Mouse (Mus musculus): ENCODE data around the gene Dnaja3.

The Dnaja3 gene

GRCm38 (mm10) chr16:4602766-4603452, 36.9 kb upstream of the Dnaja3 start:
- TF ChIP-seq GATA4 (IDR thresholded peaks at IDR 0.05; ENCODE audit: insufficient replicate concordance, low read length) = no peak

- TF ChIP-seq GATA4 (IDR thresholded peaks at IDR 0.05; ENCODE audit: insufficient replicate concordance, low read length) = no peak
Measured at GRCm38 (mm10) chr16:4603453-4603837, 36.3 kb upstream of the Dnaja3 start.

DNA sequence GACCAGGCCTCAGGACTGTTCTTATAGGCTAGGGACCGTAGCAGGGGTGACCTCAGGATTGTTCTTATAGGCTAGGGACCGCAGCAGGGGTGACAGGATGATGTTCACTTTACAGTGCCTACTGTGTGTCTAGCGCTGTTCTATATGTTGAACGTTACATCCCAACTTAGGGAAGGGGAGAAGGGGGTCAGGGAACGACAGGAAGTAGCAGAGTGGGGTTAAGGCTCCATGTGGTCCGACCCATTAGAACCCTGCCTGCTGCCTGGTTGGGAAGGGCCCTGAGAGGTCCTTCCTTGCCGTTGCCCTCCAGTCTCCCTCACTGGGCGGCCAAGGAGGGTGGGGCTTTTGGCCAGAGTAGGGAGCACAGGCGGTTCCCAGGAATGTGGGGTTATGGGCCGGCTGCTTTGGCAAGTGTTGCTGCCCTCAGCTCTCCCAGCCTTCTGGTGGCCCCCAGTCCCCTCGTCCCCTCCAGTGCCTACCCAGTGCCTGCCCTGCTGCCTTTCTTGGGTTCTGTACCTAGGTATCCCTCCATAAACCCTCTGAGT, 35.4 kb upstream of the Dnaja3 start:
- TF ChIP-seq GATA4 (IDR thresholded peaks at IDR 0.05; ENCODE audit: insufficient replicate concordance, low read length) = no peak

- TF ChIP-seq GATA4 (IDR thresholded peaks at IDR 0.05; ENCODE audit: insufficient replicate concordance, low read length) = no peak
Measured at GRCm38 (mm10) chr16:4605514-4606131, 34.2 kb upstream of the Dnaja3 start.

GRCm38 (mm10) chr16:4606431-4607084, 33.2 kb upstream of the Dnaja3 start:
- no peak for TF ChIP-seq GATA4 (IDR thresholded peaks at IDR 0.05; ENCODE audit: insufficient replicate concordance, low read length)

DNA sequence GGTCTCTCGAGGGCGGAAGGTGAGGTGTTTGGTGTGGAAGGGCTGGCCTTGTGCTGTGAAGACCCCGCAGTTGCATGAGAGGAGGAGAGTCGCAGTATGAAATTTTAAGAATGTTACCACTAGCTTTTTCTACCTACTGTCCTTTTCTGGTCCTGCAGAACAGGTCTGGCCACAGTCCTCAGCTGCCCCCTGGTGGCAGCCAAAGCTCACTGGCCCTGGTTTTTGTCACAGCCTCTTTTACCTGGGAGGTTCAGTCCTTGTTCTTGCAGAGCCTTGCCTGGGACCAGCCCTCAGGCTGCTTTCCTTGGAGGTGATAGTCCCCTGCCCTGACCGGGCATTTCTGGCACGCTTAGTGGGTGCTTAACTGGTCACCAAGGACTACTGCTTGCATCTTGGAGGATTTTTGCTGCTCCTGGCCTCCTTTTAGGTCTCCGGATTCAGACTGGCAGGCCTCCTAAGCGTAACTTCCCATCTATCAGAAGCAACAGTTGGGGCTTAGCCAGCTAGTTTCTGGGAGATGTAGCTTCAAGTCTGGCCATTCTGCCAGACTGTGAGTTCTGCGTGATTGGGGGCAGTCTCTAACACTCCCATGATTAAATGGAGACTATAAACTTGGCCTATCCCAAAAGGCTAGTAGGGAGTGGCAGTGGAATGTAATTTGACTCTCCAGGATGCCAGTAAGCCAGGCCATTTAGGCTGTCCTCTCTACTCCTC, 31.8 kb upstream of the Dnaja3 start:
- TF ChIP-seq GATA4 (IDR thresholded peaks at IDR 0.05; ENCODE audit: insufficient replicate concordance, low read length) = no peak

- no peak for TF ChIP-seq GATA4 (IDR thresholded peaks at IDR 0.05; ENCODE audit: insufficient replicate concordance, low read length)
Measured at GRCm38 (mm10) chr16:4608532-4609059, 31.2 kb upstream of the Dnaja3 start.

DNA sequence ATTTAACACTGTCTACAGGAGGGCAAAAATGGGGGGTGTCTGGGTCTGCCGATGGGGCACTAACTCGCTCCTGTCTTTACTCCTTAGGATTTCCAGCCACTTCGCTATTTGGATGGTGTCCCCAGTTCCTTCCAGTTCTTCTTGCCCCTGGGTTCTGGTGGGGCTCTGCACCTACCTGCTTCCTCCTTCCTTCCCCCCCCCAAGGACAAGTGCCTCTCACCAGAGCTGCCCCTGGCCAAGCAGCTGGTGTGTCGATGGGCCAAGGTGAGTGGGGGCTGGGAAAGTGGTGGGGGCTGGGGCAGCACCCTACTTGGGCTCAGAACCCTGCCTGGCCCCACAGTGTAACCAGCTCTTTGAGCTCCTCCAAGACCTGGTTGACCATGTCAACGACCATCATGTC, 28.6 kb upstream of the Dnaja3 start:
- TF ChIP-seq GATA4 (IDR thresholded peaks at IDR 0.05; ENCODE audit: insufficient replicate concordance, low read length) = no peak

DNA sequence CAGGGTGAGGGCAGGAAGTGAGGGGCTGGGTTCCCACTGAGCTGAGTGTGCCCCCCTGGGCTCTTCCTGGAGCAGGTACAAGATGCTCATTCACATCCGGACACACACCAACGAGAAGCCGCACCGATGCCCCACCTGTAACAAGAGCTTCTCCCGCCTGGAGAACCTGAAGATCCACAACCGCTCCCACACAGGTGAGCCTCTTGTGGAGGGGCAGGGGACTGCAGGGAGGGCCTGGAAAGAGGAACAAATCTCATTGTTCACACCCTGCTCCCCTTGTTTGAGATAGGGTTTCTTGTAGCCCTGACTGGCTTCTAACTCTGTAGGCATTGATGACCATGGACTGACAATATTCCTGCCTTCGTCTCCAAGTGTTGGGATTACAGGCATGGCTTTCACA, 28.1 kb upstream of the Dnaja3 start:
- TF ChIP-seq GATA4 (IDR thresholded peaks at IDR 0.05; ENCODE audit: insufficient replicate concordance, low read length) = no peak

DNA sequence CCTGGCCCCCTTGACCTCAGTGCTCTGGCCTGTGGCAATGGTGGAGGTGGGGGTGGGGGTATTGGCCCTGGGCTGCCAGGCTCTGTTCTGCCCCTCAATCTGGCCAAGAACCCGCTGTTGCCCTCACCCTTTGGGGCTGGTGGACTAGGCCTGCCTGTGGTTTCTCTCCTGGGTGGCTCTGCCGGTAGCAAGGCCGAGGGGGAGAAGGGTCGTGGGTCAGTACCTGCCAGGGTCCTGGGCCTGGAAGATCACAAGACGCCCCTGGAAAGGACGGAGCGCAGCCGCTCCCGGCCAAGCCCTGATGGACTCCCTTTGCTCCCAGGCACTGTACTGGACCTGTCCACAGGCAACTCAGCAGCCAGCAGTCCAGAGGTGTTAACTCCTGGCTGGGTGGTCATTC, 26.1 kb upstream of the Dnaja3 start:
- no peak for TF ChIP-seq GATA4 (IDR thresholded peaks at IDR 0.05; ENCODE audit: insufficient replicate concordance, low read length)

- no peak for TF ChIP-seq GATA4 (IDR thresholded peaks at IDR 0.05; ENCODE audit: insufficient replicate concordance, low read length)
Measured at GRCm38 (mm10) chr16:4614639-4615038, 25.1 kb upstream of the Dnaja3 start.

DNA sequence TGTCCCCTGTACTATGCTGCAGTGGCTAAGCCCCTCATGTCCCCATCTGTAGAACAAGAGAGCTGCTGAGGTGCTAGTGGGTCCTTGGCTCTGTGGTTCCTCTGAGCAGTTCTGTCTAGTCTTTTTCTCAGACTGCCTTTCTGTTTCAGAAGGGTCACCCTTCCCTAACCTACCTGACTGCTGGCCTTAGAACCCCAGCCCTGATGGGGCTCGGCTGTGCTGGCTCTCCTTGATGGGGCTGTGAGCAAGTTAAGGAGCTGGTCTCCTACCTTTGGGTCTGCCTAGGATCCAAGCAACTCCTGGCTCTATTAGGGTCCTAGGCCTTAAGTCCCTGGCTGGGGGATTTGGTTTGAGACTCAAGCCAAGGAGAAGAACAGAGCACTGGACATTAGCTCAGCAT, 24.5 kb upstream of the Dnaja3 start:
- TF ChIP-seq GATA4 (IDR thresholded peaks at IDR 0.05; ENCODE audit: insufficient replicate concordance, low read length) = no peak

DNA sequence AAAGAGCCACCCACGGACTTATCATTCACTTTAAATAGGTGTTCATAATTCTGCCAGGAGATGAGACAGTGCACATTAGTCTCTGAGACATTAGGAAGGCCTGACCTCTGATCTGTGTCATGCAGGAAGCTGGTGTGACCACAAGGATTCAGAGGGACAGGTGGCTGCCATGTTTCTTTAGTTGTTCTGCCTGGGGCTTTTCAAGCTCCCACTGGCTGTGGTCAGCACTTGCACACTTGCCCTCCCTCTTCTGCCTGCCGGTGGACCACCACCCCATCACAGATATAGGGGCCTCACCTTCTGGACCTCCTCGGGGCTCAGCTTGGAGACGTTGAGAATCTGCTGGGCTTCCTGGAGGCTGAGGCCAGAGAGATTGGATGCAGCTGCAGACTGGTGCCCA, 23.0 kb upstream of the Dnaja3 start:
- TF ChIP-seq GATA4 (IDR thresholded peaks at IDR 0.05; ENCODE audit: insufficient replicate concordance, low read length) = no peak

DNA sequence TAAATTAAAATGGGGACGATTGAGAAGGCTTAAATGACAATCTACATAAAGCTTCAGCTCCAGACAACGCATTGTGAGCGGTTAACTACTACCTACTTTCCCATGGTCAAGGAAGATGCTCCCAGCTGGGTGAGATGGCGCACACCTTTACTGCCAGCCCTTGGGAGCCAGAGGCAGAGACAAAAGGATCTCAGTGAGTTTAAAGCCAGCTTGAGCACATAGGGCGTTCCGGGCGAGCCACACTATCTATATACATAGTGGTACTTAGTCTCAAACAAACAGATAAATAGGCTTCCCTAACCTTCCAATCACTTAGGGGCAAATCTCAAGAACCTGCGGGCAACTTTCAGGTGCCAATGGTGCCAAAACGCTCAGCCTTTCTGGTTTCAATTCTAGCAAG, 15.7 kb upstream of the Dnaja3 start:
- no peak for TF ChIP-seq GATA4 (IDR thresholded peaks at IDR 0.05; ENCODE audit: insufficient replicate concordance, low read length)

- TF ChIP-seq GATA4 (IDR thresholded peaks at IDR 0.05; ENCODE audit: insufficient replicate concordance, low read length) = no peak
Measured at GRCm38 (mm10) chr16:4624481-4625110, 15.2 kb upstream of the Dnaja3 start, which contains the start of gene Pam16. Gene Pam16 (minus strand): TSS chr16:4624988.

Measured in liver, adult (tissue).